Mouse (Mus musculus): ENCODE data around the gene Rdh19.

DNA sequence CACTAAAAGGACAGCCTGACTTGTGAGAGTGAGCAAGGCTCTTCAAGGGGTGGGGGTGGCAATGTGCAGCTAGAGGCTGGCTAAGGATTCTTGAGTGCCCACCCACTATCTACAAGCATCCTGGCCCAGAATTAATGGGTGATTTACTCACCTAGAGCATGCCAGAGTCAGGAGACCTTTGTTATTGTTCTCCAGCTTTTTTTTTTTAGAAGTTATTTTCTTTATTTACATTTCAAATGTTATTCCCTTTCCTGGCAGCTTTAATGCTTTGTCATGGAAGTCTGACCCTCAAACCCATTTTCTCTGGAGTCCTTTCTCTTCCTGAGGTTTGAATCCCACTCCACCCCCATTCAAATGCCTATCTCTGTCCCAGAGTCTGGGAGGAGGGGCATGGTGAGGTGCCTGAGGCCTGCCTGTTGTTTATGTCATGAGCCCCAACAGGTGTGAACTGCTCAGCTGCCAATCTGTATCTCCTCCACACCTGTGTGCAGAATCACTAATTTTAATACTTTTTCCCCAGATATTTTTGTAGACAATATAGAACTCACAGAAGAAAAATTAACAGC, 57.7 kb downstream of the Rdh19 start:
- TF ChIP-seq POLR2A (IDR thresholded peaks at IDR 0.05; ENCODE audit: insufficient read depth, low read length) (no peak), CTCF (IDR thresholded peaks at IDR 0.05; ENCODE audit: low read depth, low read length) (no peak)

All from ES-Bruce4 (cell line).